Comparison of ENCODE assay signal across 18 mouse cellular contexts in genomic region chr8:73048136-73048535, GRCm38 (mm10).
"Had no signal": no experiment of that assay in that cellular context is flagged by ENCODE, and none has a peak within 500 bp of the region (broad histone marks: within the 10 kb centered on the region; RNA-seq: fewer than 3 reads in every experiment).

No protein-coding gene starts in this region.

- H3K9ac ChIP-seq: limb, embryonic 13.5 days; liver, embryonic 15.5 days; neural tube, embryonic 12.5 days; neural tube, embryonic 15.5 days had no signal

- H3K4me3 ChIP-seq: layer of hippocampus, adult 2 months; limb, embryonic 10.5 days; limb, embryonic 13.5 days; liver, embryonic 15.5 days; neural tube, embryonic 12.5 days; neural tube, embryonic 15.5 days had no signal

- H3K4me1 ChIP-seq: limb, embryonic 10.5 days; limb, embryonic 13.5 days; liver, embryonic 15.5 days; neural tube, embryonic 12.5 days; neural tube, embryonic 15.5 days had no signal

- H3K27ac ChIP-seq: hindbrain, postnatal 0 days; layer of hippocampus, adult 2 months; limb, embryonic 10.5 days; limb, embryonic 13.5 days; liver, embryonic 15.5 days; neural tube, embryonic 12.5 days; neural tube, embryonic 15.5 days had no signal

- ATAC-seq: hindbrain, postnatal 0 days; inflammation-experienced regulatory T-cells, adult 6 months; intestine, embryonic 16.5 days had no signal

- H3K36me3 ChIP-seq: limb, embryonic 10.5 days; limb, embryonic 13.5 days; liver, embryonic 15.5 days; neural tube, embryonic 12.5 days had no signal

- H3K4me2 ChIP-seq: limb, embryonic 13.5 days; liver, embryonic 11.5 days; liver, embryonic 15.5 days; midbrain, embryonic 11.5 days; neural tube, embryonic 12.5 days; neural tube, embryonic 15.5 days had no signal

- DNase-seq: layer of hippocampus, adult 9-11 months; lung, adult 2 months; lung, postnatal 14 days; lung, postnatal 4 days; midbrain, embryonic 14.5 days; thymus, adult 18-20 months; thymus, postnatal 36 days had no signal

- H3K27me3 ChIP-seq: limb, embryonic 13.5 days; liver, embryonic 15.5 days; neural tube, embryonic 12.5 days; neural tube, embryonic 15.5 days had no signal

- H3K9me3 ChIP-seq: limb, embryonic 10.5 days; limb, embryonic 13.5 days; liver, embryonic 15.5 days; neural tube, embryonic 12.5 days; neural tube, embryonic 15.5 days had no signal
